Mouse (Mus musculus): ENCODE data around the gene Hoxb9. TPM values are rescaled to one million over a fixed set of nuclear protein-coding genes. Genes with fewer than 3 reads are reported as not detected.

The Hoxb9 gene
- polyA plus RNA-seq, 1 experiment from 2014 or later: 1.1 TPM

- H3K4me1 ChIP-seq (replicated peaks; ENCODE audit: control insufficient read depth, insufficient read depth, low read length): peaks cover 7% of the 10 kb centered on the region; the same call in 1 of the 2 replicates
- no peak for ATAC-seq (replicated peaks; ENCODE audit: low FRiP score, low TSS enrichment, low read depth)
- H3K36me3 ChIP-seq (ENCODE audit: control insufficient read depth, insufficient read depth, low read length): no peaks in the 10 kb centered on the region
- H3K4me2 ChIP-seq (ENCODE audit: low read length): no peak overlapping the region
- H3K9ac ChIP-seq (ENCODE audit: low read length): no peak overlapping the region
- H3K27ac ChIP-seq (ENCODE audit: low read depth): no peak overlapping the region
- H3K27me3 ChIP-seq (replicated peaks; ENCODE audit: control insufficient read depth, insufficient read depth, low read length): peaks cover 98% of the 10 kb centered on the region
- H3K4me3 ChIP-seq (ENCODE audit: low read depth, low read length): no peak overlapping the region
- peak; percentile 58 for DNase-seq (ENCODE audit: low spot score)
- H3K9me3 ChIP-seq (ENCODE audit: control insufficient read depth, low read length): no peaks in the 10 kb centered on the region
- WGBS: 13% methylated on average over 6 of the region's 6 CpGs
Measured at GRCm38 (mm10) chr11:96262262-96262830, 8.9 kb upstream of the Hoxb9 start.

- Histone ChIP-seq H3K9me3 (ENCODE audit: control insufficient read depth, low read length) (no peaks in the 10 kb centered on the region), H3K9ac (ENCODE audit: low read length) (no peak overlapping the region), H3K4me3 (ENCODE audit: low read depth, low read length) (no peak overlapping the region), H3K4me1 (replicated peaks; ENCODE audit: control insufficient read depth, insufficient read depth, low read length) (peaks cover 7% of the 10 kb centered on the region; the same call in 1 of the 2 replicates), H3K4me2 (ENCODE audit: low read length) (no peak overlapping the region), H3K27ac (ENCODE audit: low read depth) (no peak overlapping the region), H3K27me3 (replicated peaks; ENCODE audit: control insufficient read depth, insufficient read depth, low read length) (peaks cover 98% of the 10 kb centered on the region), H3K36me3 (ENCODE audit: control insufficient read depth, insufficient read depth, low read length) (no peaks in the 10 kb centered on the region)
- peak; percentile 73 for DNase-seq (ENCODE audit: low spot score)
- 4% methylated on average over 33 of the region's 33 CpGs for WGBS
- ATAC-seq (replicated peaks; ENCODE audit: low FRiP score, low TSS enrichment, low read depth): no peak
Measured at GRCm38 (mm10) chr11:96263636-96264389, 7.4 kb upstream of the Hoxb9 start.

- ATAC-seq (replicated peaks; ENCODE audit: low FRiP score, low TSS enrichment, low read depth) (no peak), DNase-seq (ENCODE audit: low spot score) (peak; percentile 65)
- Histone ChIP-seq H3K9me3 (ENCODE audit: control insufficient read depth, low read length) (no peaks in the 10 kb centered on the region), H3K4me2 (ENCODE audit: low read length) (no peak overlapping the region), H3K4me3 (ENCODE audit: low read depth, low read length) (no peak overlapping the region), H3K4me1 (replicated peaks; ENCODE audit: control insufficient read depth, insufficient read depth, low read length) (peaks cover 7% of the 10 kb centered on the region; the same call in 1 of the 2 replicates), H3K27ac (ENCODE audit: low read depth) (no peak overlapping the region), H3K9ac (ENCODE audit: low read length) (no peak overlapping the region), H3K36me3 (ENCODE audit: control insufficient read depth, insufficient read depth, low read length) (no peaks in the 10 kb centered on the region), H3K27me3 (replicated peaks; ENCODE audit: control insufficient read depth, insufficient read depth, low read length) (peaks cover 98% of the 10 kb centered on the region)
- 21% methylated on average over 8 of the region's 8 CpGs for WGBS
Measured at GRCm38 (mm10) chr11:96264390-96265020, 6.8 kb upstream of the Hoxb9 start.

- H3K4me3 ChIP-seq (ENCODE audit: low read depth, low read length): no peak overlapping the region
- no peaks in the 10 kb centered on the region for H3K36me3 ChIP-seq (ENCODE audit: control insufficient read depth, insufficient read depth, low read length)
- H3K4me1 ChIP-seq (replicated peaks; ENCODE audit: control insufficient read depth, insufficient read depth, low read length): peaks cover 7% of the 10 kb centered on the region; the same call in 1 of the 2 replicates
- H3K9me3 ChIP-seq (ENCODE audit: control insufficient read depth, low read length): no peaks in the 10 kb centered on the region
- no peak overlapping the region for H3K9ac ChIP-seq (ENCODE audit: low read length)
- no peak overlapping the region for H3K4me2 ChIP-seq (ENCODE audit: low read length)
- DNase-seq (ENCODE audit: low spot score) (peak; percentile 62), ATAC-seq (replicated peaks; ENCODE audit: low FRiP score, low TSS enrichment, low read depth) (no peak)
- peaks cover 98% of the 10 kb centered on the region for H3K27me3 ChIP-seq (replicated peaks; ENCODE audit: control insufficient read depth, insufficient read depth, low read length)
- no peak overlapping the region for H3K27ac ChIP-seq (ENCODE audit: low read depth)
- WGBS: 16% methylated on average over 7 of the region's 7 CpGs
Measured at GRCm38 (mm10) chr11:96265954-96266353, 5.3 kb upstream of the Hoxb9 start.

- DNase-seq (ENCODE audit: low spot score) (peak; percentile 60), ATAC-seq (replicated peaks; ENCODE audit: low FRiP score, low TSS enrichment, low read depth) (no peak)
- Histone ChIP-seq H3K9ac (ENCODE audit: low read length) (no peak overlapping the region), H3K4me2 (ENCODE audit: low read length) (no peak overlapping the region), H3K4me1 (replicated peaks; ENCODE audit: control insufficient read depth, insufficient read depth, low read length) (peaks cover 19% of the 10 kb centered on the region; the same call in 1 of the 2 replicates), H3K36me3 (ENCODE audit: control insufficient read depth, insufficient read depth, low read length) (no peaks in the 10 kb centered on the region), H3K9me3 (ENCODE audit: control insufficient read depth, low read length) (no peaks in the 10 kb centered on the region), H3K27ac (ENCODE audit: low read depth) (no peak overlapping the region), H3K27me3 (replicated peaks; ENCODE audit: control insufficient read depth, insufficient read depth, low read length) (peaks cover 98% of the 10 kb centered on the region), H3K4me3 (ENCODE audit: low read depth, low read length) (no peak overlapping the region)
- WGBS: 40% methylated on average over 7 of the region's 7 CpGs
Measured at GRCm38 (mm10) chr11:96267021-96267920, 4.0 kb upstream of the Hoxb9 start.

- no peak overlapping the region for H3K9ac ChIP-seq (ENCODE audit: low read length)
- H3K4me3 ChIP-seq (ENCODE audit: low read depth, low read length): no peak overlapping the region; the same call in 1 of the 2 replicates
- ATAC-seq (replicated peaks; ENCODE audit: low FRiP score, low TSS enrichment, low read depth) (no peak), DNase-seq (ENCODE audit: low spot score) (peak; percentile 56)
- no peaks in the 10 kb centered on the region for H3K9me3 ChIP-seq (ENCODE audit: control insufficient read depth, low read length)
- peaks cover 19% of the 10 kb centered on the region; the same call in 1 of the 2 replicates for H3K4me1 ChIP-seq (replicated peaks; ENCODE audit: control insufficient read depth, insufficient read depth, low read length)
- no peak overlapping the region for H3K4me2 ChIP-seq (ENCODE audit: low read length)
- no peak overlapping the region for H3K27ac ChIP-seq (ENCODE audit: low read depth)
- 28% methylated on average over 1 of the region's 1 CpGs for WGBS
- H3K36me3 ChIP-seq (ENCODE audit: control insufficient read depth, insufficient read depth, low read length): no peaks in the 10 kb centered on the region
- H3K27me3 ChIP-seq (replicated peaks; ENCODE audit: control insufficient read depth, insufficient read depth, low read length): peaks cover 98% of the 10 kb centered on the region
Measured at GRCm38 (mm10) chr11:96268031-96268745, 3.1 kb upstream of the Hoxb9 start.

- H3K9me3 ChIP-seq (ENCODE audit: control insufficient read depth, low read length): no peaks in the 10 kb centered on the region
- no peak overlapping the region for H3K27ac ChIP-seq (ENCODE audit: low read depth)
- no peak for DNase-seq (ENCODE audit: low spot score)
- H3K4me3 ChIP-seq (ENCODE audit: low read depth, low read length): no peak overlapping the region
- 0 out of 2 replicates have a peak, but pooled peaks cover 15% of the 10 kb centered on the region for H3K4me1 ChIP-seq (replicated peaks; ENCODE audit: control insufficient read depth, insufficient read depth, low read length)
- H3K27me3 ChIP-seq (replicated peaks; ENCODE audit: control insufficient read depth, insufficient read depth, low read length): peaks cover 98% of the 10 kb centered on the region
- no peaks in the 10 kb centered on the region for H3K36me3 ChIP-seq (ENCODE audit: control insufficient read depth, insufficient read depth, low read length)
- no peak overlapping the region for H3K4me2 ChIP-seq (ENCODE audit: low read length)
- H3K9ac ChIP-seq (ENCODE audit: low read length): no peak overlapping the region
- no peak for ATAC-seq (replicated peaks; ENCODE audit: low FRiP score, low TSS enrichment, low read depth)
- 2% methylated on average over 19 of the region's 19 CpGs for WGBS
Measured at GRCm38 (mm10) chr11:96269869-96270268, 1.4 kb upstream of the Hoxb9 start.
